9 mouse cellular contexts compared by ENCODE assay signal in genomic region chr11:53590368-53590768, GRCm38 (mm10). TPM values are rescaled to one million over a fixed set of nuclear protein-coding genes. Genes with fewer than 3 reads are reported as not detected.
DNase-seq lines count a peak whose midpoint lies in the region; ATAC-seq and TF ChIP-seq lines count a peak whose summit lies in the region.
"Had no signal": no experiment of that assay in that cellular context is flagged by ENCODE, and none has a peak within 500 bp of the region (broad histone marks: within the 10 kb centered on the region; RNA-seq: fewer than 3 reads in every experiment).

No protein-coding gene starts in this region.

- no peak overlapping the region for H3K27ac ChIP-seq in cortical plate, adult 2 months (ENCODE audit: insufficient read depth, low read length)
- no peak overlapping the region for H3K27ac ChIP-seq in hindbrain, postnatal 0 days

- peaks cover 71% of the 10 kb centered on the region for H3K36me3 ChIP-seq in hindbrain, postnatal 0 days (ENCODE audit: insufficient read depth, low read length)

- no peak for ATAC-seq in frontal cortex, adult (ENCODE audit: low TSS enrichment)
- no peak for ATAC-seq in hindbrain, postnatal 0 days

- H3K27me3 ChIP-seq in hindbrain, postnatal 0 days (ENCODE audit: insufficient read depth, low read length) = no peaks in the 10 kb centered on the region

- no peaks in the 10 kb centered on the region for H3K9me3 ChIP-seq in hindbrain, postnatal 0 days (ENCODE audit: low read length)

- 49% methylated on average over 15 of the region's 15 CpGs for WGBS in hindbrain, postnatal 0 days

- TF ChIP-seq CTCF in cortical plate, adult 2 months (IDR thresholded peaks at IDR 0.05; ENCODE audit: extremely low read depth, insufficient read depth, low read length) = peak; percentile 58
- peak; percentile 74 for TF ChIP-seq CTCF in hindbrain, postnatal 0 days (IDR thresholded peaks at IDR 0.05; ENCODE audit: low read depth)

- TF ChIP-seq POLR2A in cortical plate, adult 2 months (IDR thresholded peaks at IDR 0.05; ENCODE audit: extremely low read depth, insufficient read depth, low read length) = no peak

- H3K9ac ChIP-seq in hindbrain, postnatal 0 days (replicated peaks; ENCODE audit: low read length) = no peak overlapping the region

- H3K4me2 ChIP-seq in hindbrain, postnatal 0 days (ENCODE audit: low read depth, low read length) = no peak overlapping the region

- peak; percentile 27 to 29 for DNase-seq in frontal cortex, postnatal 25 days (ENCODE audit: low spot score in 2 of 2)
- peak; percentile 23 for DNase-seq in urinary bladder, postnatal 14 days (ENCODE audit: low spot score)
- no peak for DNase-seq in urinary bladder, adult 2 months (ENCODE audit: low spot score)
- DNase-seq in hindbrain, postnatal 0 days (ENCODE audit: low spot score) = peak; percentile 53
- DNase-seq in lung, postnatal 4 days = peak; percentile 30 to 45
- peak; percentile 23 to 31 for DNase-seq in thymus, adult 18-20 months

- H3K4me3 ChIP-seq in cortical plate, adult 2 months (ENCODE audit: insufficient read depth, low read length) = no peak overlapping the region
- H3K4me3 ChIP-seq in hindbrain, postnatal 0 days (ENCODE audit: low read length) = no peak overlapping the region

- no peaks in the 10 kb centered on the region for H3K4me1 ChIP-seq in cortical plate, adult 2 months (ENCODE audit: control insufficient read depth, insufficient read depth, low read length)
- H3K4me1 ChIP-seq in hindbrain, postnatal 0 days (ENCODE audit: insufficient read depth, low read length) = no peaks in the 10 kb centered on the region

RNA-seq across cellular contexts. Expression of gene Kif3a, which starts 23.2 kb away (rescaled TPM):
- 14.3 and 16.1 TPM in 2 replicates for polyA plus RNA-seq in urinary bladder, adult 2 months (2012; rRNA removed)
- polyA plus RNA-seq in cortical plate, adult 2 months (2012; rRNA removed) = 98.7 and 107 TPM in 2 replicates
- 73.7 and 82.9 TPM in 2 replicates for total RNA-seq in hindbrain, postnatal 0 days (2014; rRNA removed)
- polyA plus RNA-seq in hindbrain, postnatal 0 days (2015; fragmentation: Nextera tagmentation; extraction: Ambion mirVana) = 332 and 344 TPM in 2 replicates

RNA-seq across cellular contexts. Expression of gene Il4, which starts 28.1 kb away (rescaled TPM):
- 0.19 and 0.37 TPM in 2 replicates for polyA plus RNA-seq in urinary bladder, adult 2 months (2012; rRNA removed)
- polyA plus RNA-seq in cortical plate, adult 2 months (2012; rRNA removed) = not detected in 2 replicates
- not detected in 2 replicates for total RNA-seq in hindbrain, postnatal 0 days (2014; rRNA removed)
- polyA plus RNA-seq in hindbrain, postnatal 0 days (2015; fragmentation: Nextera tagmentation; extraction: Ambion mirVana) = 3.8 and 3.9 TPM in 2 replicates

RNA-seq across cellular contexts. Expression of gene Il13, which starts 44.1 kb away (rescaled TPM):
- not detected in 2 replicates for polyA plus RNA-seq in urinary bladder, adult 2 months (2012; rRNA removed)
- polyA plus RNA-seq in cortical plate, adult 2 months (2012; rRNA removed) = not detected in 2 replicates
- total RNA-seq in hindbrain, postnatal 0 days (2014; rRNA removed) = not detected in 2 replicates
- not detected in 2 replicates for polyA plus RNA-seq in hindbrain, postnatal 0 days (2015; fragmentation: Nextera tagmentation; extraction: Ambion mirVana)
- polyA plus RNA-seq: lung, embryonic 16.5 days had no signal
